Mouse (Mus musculus) kidney, postnatal 10 days (tissue): ENCODE measurements around the gene Lingo2.
A peak's percentile ranks its signal among the peaks of the same experiment; 100 is the strongest.

Experiments used
- DNase-seq: peaks from one replicate; pipeline ENCODE4 v3.0.0; 2021; ENCODE audit warnings: mixed read lengths

Gene Lingo2

DNA sequence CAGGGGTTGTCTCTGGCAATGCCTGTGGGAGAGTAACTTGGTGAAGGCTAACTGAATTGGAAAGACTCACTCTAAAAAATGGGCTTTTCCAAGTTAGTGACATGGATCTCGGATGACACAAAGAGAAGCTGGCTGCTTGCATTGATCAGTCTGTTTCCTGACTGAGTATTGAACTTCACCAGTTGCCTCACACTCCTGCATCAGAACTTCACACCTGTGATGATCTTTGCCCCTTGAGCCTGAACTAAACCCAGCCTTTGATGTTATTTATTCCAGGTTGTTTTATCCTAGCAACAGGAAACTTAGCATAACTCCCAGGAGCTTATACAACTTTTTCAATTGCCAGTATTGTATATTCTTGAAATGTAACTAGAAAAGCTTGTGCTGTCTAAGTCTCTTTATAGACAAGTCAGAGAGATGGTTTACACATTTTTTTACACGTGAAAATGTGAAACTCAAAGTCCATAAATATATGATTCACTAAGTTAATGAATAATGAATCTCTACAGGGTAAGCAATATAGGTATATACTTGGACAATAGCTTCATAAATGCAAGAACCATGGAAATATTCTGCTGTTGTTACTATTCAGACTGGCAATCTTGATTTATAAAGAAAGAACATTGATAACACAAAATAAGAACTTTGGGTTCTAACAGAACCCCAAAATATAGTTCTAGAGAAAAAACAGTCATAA lies 410.7 kb downstream of the Lingo2 start:
- DNase-seq = no peak

DNA sequence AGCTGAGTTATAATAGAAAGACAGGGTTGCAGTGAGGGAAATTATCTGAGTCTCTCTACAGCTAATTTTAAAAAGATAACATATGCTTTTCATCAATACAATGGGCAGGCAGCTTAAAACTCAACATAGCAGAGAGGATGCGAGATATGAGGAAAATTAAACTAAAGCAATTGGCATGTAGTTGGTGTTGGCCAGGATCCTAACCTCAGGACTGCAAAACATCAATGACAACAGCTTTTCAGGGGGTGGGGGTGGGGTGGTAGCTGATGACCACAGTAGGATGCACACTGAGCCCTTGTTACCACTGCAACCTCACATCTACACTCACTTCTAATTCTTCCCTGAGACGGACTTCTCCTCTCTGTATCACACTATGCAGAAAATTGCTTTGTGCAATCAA lies 417.7 kb downstream of the Lingo2 start:
- no peak for DNase-seq

DNA sequence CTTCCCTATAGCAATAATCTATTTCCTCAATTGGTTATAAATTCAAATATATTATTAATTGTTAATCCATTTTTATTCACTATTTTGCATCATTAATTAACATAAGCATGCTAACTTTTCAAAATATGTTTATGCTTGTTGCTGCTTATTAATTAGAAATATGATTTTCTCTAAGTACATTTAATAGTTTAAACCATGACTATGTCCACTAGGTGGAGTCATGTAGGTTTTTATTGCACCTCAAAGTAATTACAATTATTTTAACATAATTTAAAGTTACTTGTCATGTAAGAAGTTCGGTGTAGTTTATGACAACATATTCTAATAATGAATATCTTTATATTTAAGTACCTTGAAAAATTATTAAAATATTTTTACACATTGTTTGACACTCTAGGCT lies 461.3 kb downstream of the Lingo2 start:
- no peak for DNase-seq

GRCm38 (mm10) chr4:36435211-36435610 lies 516.3 kb downstream of the Lingo2 start:
- DNase-seq = no peak

DNA sequence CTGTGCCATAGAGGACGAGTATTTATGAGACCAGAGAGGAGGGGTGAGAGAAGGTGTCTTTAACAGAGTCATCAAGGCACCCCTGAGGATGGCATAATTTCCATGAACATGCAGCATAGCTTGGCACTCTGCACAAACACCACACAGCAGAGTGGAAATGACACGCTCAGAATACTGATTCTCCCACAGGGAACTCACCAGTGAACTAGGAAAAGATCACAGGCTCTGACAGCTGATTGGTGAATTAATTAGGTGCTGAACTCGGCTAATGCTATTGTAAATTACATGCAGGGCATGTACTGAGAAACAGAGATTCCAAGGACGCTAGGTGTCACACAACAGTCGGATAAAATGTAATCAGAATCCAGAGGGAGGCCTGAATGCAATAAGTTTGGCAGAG lies 525.4 kb downstream of the Lingo2 start:
- no peak for DNase-seq

- DNase-seq = no peak
These were observed 544.2 kb downstream of the Lingo2 start for GRCm38 (mm10) chr4:36407350-36407749.

DNA sequence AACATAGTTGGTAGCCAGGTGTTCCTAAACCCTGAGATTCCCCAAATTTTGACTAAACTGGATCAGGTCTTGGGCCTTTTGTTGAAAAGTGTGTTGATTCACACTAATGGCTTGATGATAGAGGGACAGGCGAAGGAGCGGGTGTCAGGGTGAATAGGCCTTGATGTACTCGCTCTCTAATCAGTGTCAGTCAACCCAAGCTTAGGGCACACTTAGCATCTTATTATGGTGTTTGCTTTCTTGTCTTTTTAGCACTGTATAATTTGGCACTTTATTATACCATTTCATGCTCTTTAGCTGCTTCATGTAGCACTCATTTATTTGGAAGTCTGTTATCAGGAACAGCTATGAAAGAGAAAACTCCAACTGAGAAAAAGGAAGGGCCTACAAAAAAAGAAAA lies 582.6 kb downstream of the Lingo2 start:
- DNase-seq = no peak

- no peak for DNase-seq
These were observed 597.1 kb downstream of the Lingo2 start for GRCm38 (mm10) chr4:36354401-36354800.

GRCm38 (mm10) chr4:36331741-36332140 lies 619.8 kb downstream of the Lingo2 start:
- no peak for DNase-seq

DNA sequence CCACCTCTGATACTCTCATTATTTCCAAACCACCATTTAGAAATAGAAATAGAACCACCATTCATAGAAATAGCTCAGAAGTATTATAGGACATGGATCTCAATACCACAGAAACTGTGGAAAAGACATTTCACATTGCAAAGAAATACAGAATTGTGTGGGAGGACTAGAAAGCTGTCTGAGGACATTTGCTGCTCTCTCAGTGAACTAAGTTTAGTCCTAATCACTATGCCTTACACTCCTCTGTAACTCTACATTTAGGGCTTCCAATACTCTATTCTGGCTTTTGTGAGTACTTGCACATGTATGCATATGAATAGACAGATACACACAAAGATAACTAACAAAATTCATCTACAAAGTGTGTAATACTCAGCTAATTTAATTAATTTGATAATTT lies 625.9 kb downstream of the Lingo2 start:
- DNase-seq = no peak

DNA sequence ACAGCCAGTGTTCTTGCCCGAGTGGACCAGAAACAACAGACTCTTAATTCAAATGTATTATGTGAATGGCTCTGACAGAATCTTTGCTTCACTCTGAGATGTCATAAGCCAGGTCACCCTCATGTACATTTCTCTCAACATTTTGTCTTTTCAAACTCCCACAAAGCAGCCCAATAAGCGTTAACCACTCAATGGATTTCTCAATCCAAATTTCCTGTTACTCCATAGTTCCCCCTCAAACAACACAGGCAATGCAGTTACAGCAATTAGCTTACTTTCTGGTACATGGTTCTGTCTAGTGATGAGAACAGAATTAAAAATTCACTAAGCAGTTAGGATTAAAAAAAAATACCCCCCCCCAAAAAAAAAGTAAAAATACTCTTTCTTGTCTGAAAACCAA lies 638.5 kb downstream of the Lingo2 start:
- DNase-seq = no peak

DNA sequence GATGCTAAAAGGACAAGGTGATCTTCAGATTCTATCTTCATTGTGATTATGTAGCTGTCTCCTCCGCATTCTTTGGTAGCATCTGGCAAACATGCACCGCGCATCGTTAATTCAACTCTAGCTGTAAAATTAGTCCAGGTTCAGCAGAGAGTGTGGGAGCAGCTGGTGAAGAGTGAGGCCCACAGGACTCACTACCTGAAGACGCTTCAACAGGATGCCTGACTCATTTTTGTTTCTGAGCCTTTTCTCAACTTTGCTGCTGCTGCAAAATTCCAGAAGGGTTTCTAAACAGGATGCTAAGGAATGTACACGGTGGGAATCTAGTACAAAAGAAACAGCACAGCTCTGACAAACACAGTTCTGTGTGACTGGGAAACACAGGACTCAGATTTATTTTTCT lies 640.1 kb downstream of the Lingo2 start:
- no peak for DNase-seq

DNA sequence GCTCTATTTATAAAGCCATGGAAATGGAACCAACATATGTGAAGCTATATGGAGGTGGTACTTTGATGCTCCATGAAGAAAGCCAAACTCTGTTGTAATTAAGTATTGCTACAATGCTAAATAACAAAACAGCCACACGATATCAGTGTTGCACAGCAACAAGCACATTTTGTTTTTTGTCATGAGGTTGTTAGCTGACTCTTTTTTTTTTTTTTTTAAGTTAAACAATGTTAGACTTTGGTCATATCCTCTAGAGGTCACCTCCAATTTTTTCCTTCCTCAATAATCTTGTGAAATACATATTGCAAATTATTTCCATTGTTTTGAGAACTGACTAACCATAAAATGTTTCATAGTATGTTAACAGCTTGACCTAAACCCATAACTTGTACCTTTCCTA lies 646.3 kb downstream of the Lingo2 start:
- no peak for DNase-seq

DNA sequence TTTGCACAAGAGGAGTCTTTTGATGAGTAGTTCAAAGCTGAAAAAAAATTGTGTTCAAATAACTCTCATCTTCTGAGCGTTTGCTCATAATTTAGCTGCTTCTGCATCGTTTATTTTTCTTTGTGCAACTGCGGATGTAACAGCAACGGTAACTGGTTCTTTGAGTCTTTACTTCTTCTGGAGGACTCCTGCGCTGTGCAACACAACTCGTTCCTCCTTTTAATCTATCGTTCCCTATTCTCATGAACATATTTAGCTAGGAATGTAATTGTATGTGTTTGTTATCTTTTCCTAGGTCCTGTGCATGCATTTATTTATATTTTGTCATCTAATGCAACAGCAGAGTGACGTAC lies 661.9 kb downstream of the Lingo2 start:
- DNase-seq = no peak

- DNase-seq = peak; percentile 76
These were observed 662.5 kb downstream of the Lingo2 start for GRCm38 (mm10) chr4:36288813-36289700.

DNA sequence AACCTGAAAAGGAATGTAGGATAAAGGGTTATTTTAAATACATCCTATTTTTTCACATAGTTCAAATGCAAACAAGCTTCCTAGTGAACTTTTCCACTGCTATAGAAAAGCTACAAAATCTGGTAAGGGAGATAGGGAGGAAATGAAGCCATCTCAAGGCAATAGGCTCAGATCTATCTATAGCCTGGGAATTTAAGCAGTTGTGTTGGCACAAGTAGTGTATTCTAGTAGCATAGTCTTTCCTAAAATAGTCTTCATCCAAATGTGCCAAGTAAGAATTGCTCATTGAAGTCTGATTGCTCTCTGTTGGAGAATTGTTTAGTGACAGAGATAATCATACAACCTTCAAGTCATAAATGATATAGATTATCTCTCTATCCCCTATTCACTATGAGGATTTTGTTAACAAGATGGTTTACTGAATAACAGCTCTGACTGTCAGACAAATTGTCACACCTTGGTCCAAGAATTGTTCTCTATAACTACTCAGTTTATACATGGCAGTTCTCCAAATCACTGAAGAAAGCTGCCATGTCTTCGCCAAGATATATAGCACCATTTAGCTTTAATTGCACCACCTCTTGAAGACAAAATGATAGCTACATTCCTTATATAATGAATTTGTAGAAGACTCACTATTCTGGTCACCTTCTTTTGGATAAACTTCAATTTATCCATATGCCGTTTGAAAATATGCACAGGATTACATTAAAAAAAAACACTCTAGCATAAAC lies 688.9 kb downstream of the Lingo2 start:
- no peak for DNase-seq

DNA sequence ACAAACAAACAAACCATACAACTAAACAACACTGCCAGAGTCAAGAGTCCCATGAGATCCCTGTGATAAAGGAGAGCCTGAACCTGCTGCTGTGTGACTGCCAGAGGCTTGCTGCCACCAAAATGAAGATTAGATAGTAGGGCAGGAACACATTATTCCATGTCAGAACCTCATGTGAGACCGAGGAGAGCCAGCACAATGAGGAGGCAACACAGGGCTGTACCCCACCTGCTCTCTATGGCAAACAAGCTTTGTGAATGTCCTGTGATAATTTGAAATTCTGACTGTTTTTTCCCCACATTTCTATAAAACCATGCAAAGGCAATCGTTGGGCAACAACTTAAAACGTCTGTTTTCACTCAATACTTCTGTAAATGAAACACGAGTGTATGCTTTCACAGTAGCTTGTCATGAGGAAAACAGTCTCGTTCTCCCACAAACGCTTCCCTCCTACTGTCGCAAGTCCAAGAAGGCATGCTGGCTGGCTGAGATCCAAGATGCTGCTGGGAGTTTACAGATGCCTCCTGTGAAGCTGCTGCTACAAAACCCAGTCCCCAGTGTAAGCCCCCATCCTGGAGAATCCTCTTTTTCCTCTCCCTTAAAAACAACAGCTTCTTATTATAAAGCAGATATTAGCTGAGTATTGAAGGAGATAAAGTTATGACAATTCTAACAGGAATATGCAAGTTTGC lies 765.2 kb downstream of the Lingo2 start:
- peak; percentile 55 for DNase-seq

DNA sequence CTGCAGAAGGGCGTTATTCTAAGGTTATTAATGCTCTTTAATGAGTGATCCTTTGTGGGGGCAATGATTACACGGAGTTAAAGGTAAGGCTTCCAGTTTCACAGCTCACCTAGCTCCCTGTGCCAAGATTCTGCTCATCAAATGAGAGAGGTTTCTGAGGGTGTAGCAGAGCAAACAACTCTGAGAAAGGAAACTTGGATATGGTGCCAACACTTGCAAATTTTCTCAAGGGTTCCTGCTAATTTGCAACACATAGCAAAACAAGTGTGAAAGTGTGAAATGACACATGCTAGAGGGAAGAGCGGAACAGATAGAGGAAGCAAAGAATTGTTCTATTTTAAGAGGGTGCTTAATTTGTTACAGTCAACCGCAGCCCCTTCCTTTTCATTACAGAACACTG lies 767.9 kb downstream of the Lingo2 start:
- no peak for DNase-seq

DNA sequence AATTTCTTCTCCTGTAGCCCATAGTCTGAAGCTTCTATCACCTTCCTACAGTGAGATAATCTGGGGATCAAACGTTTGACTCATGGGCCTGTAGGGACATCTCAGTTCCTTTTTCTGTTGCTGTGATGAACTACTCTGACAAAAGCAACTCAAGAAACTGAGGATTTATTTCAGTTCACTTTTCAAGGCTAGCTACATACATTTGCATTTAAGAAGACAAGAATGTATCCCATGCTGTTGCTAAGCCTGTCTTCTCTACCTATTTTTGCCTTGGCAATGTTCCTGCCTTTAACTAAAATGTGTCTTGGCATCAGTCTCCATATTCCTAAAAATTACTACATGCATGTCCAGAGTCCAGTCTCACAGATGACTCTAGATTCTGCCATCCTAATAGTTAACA lies 781.4 kb downstream of the Lingo2 start:
- no peak for DNase-seq

GRCm38 (mm10) chr4:36131341-36131740 lies 820.2 kb downstream of the Lingo2 start:
- no peak for DNase-seq

- no peak for DNase-seq
These were observed 856.1 kb downstream of the Lingo2 start for GRCm38 (mm10) chr4:36095482-36095881.

- DNase-seq = no peak
These were observed 870.3 kb downstream of the Lingo2 start for GRCm38 (mm10) chr4:36081095-36081852.
